8 mouse cellular contexts compared by ENCODE assay signal in genomic region chr1:69688118-69688517, GRCm38 (mm10). TPM values are rescaled to one million over a fixed set of nuclear protein-coding genes. Genes with fewer than 3 reads are reported as not detected.
DNase-seq lines count a peak whose midpoint lies in the region; ATAC-seq and TF ChIP-seq lines count a peak whose summit lies in the region.

No protein-coding gene starts in this region.

- H3K27ac ChIP-seq in layer of hippocampus, adult 2 months, result peak overlapping the region; percentile 83
- no peak overlapping the region for H3K27ac ChIP-seq in embryonic facial prominence, embryonic 11.5 days (replicated peaks; ENCODE audit: low read depth, low read length)
- no peak overlapping the region for H3K27ac ChIP-seq in hindbrain, embryonic 16.5 days (ENCODE audit: low read depth, low read length)

- no peaks in the 10 kb centered on the region for H3K36me3 ChIP-seq in embryonic facial prominence, embryonic 11.5 days (replicated peaks; ENCODE audit: control insufficient read depth, insufficient read depth, low read depth, low read length)
- H3K36me3 ChIP-seq in hindbrain, embryonic 16.5 days (ENCODE audit: control insufficient read depth, insufficient read depth, low read length), result no peaks in the 10 kb centered on the region
- H3K36me3 ChIP-seq in myocyte (ENCODE audit: control insufficient read depth, insufficient read depth), result no peaks in the 10 kb centered on the region

- no peaks in the 10 kb centered on the region for H3K4me1 ChIP-seq in embryonic facial prominence, embryonic 11.5 days (ENCODE audit: control insufficient read depth, insufficient read depth, low read length)
- no peaks in the 10 kb centered on the region; the same call in 1 of the 2 replicates for H3K4me1 ChIP-seq in hindbrain, embryonic 16.5 days (ENCODE audit: control insufficient read depth, insufficient read depth, low read depth, low read length)

- no peaks in the 10 kb centered on the region for H3K9me3 ChIP-seq in embryonic facial prominence, embryonic 11.5 days (replicated peaks; ENCODE audit: control insufficient read depth, low read length)
- no peaks in the 10 kb centered on the region for H3K9me3 ChIP-seq in hindbrain, embryonic 16.5 days (ENCODE audit: control insufficient read depth, low read length)

- no peaks in the 10 kb centered on the region for H3K79me2 ChIP-seq in myocyte (ENCODE audit: control insufficient read depth, insufficient read depth)

- H3K27me3 ChIP-seq in embryonic facial prominence, embryonic 11.5 days (ENCODE audit: control insufficient read depth, insufficient read depth, low read length), result no peaks in the 10 kb centered on the region
- H3K27me3 ChIP-seq in hindbrain, embryonic 16.5 days (replicated peaks; ENCODE audit: control insufficient read depth, insufficient read depth, low read length), result no peaks in the 10 kb centered on the region
- no peaks in the 10 kb centered on the region for H3K27me3 ChIP-seq in myocyte (ENCODE audit: control insufficient read depth, insufficient read depth, insufficient read length)

- no peak for TF ChIP-seq CTCF in layer of hippocampus, adult 2 months (conservative IDR thresholded peaks at IDR 0.05)

- H3K9ac ChIP-seq in embryonic facial prominence, embryonic 11.5 days (replicated peaks; ENCODE audit: low read length), result no peak overlapping the region
- no peak overlapping the region for H3K9ac ChIP-seq in hindbrain, embryonic 16.5 days (ENCODE audit: low read depth, low read length)

- no peak for TF ChIP-seq POLR2A in myocyte (IDR thresholded peaks at IDR 0.05; ENCODE audit: insufficient read length, low read depth)

- 12% methylated on average over 4 of the region's 4 CpGs for WGBS in embryonic facial prominence, embryonic 11.5 days
- WGBS in hindbrain, embryonic 16.5 days, result 7% methylated on average over 4 of the region's 4 CpGs

- H3K4me2 ChIP-seq in embryonic facial prominence, embryonic 11.5 days (ENCODE audit: low read depth, low read length), result no peak overlapping the region
- H3K4me2 ChIP-seq in hindbrain, embryonic 16.5 days (ENCODE audit: low read length), result peak overlapping the region; percentile 71
- H3K4me2 ChIP-seq in myocyte (ENCODE audit: low read depth), result peak overlapping the region; percentile 97

- no peak for ATAC-seq in embryonic facial prominence, embryonic 11.5 days (replicated peaks; ENCODE audit: insufficient number of reproducible peaks, low FRiP score, low TSS enrichment, low read depth)
- ATAC-seq in hindbrain, embryonic 16.5 days, result no peak

- DNase-seq in layer of hippocampus, adult 2 months (ENCODE audit: low spot score in 2 of 2), result peak in 1 of 2 experiments; percentile 16
- DNase-seq in layer of hippocampus, postnatal 14 days (ENCODE audit: low spot score in 2 of 2), result no peak
- DNase-seq in embryonic facial prominence, embryonic 11.5 days (ENCODE audit: low spot score), result peak; percentile 35
- no peak for DNase-seq in natural killer cell, adult 2 months (ENCODE audit: low spot score in 2 of 2)
- DNase-seq in urinary bladder, postnatal 14 days (ENCODE audit: low spot score), result no peak
- no peak for DNase-seq in adrenal gland, postnatal 25 days

- peak overlapping the region; percentile 48 for H3ac ChIP-seq in myocyte (ENCODE audit: control insufficient read depth, insufficient read length)

- H3K4me3 ChIP-seq in layer of hippocampus, adult 2 months, result peak overlapping the region; percentile 59
- peak overlapping the region; percentile 67 for H3K4me3 ChIP-seq in embryonic facial prominence, embryonic 11.5 days (ENCODE audit: low read depth, low read length)
- H3K4me3 ChIP-seq in hindbrain, embryonic 16.5 days (ENCODE audit: low read length), result peak overlapping the region; percentile 75
- peak overlapping the region; percentile 40 for H3K4me3 ChIP-seq in myocyte

TF ChIP-seq in myocyte, 11 proteins besides CTCF, POLR2A, EP300 and RAD21:
- no peak for TF ChIP-seq MAX (IDR thresholded peaks at IDR 0.05; ENCODE audit: low read depth)
- no peak for TF ChIP-seq E2F4 (IDR thresholded peaks at IDR 0.05; ENCODE audit: insufficient read depth)
- TF ChIP-seq POLR2AphosphoS2 (IDR thresholded peaks at IDR 0.05; ENCODE audit: insufficient read length, low read depth), result no peak
- TF ChIP-seq SRF (IDR thresholded peaks at IDR 0.05; ENCODE audit: control insufficient read depth, insufficient read length, low read depth), result no peak

RNA-seq across cellular contexts. Expression of gene Ikzf2, which starts 1.1 kb away (rescaled TPM):
- 10 to 100 TPM in 1 of 2 experiments, 1 to 10 TPM in 1; 9.2 to 10.5 TPM for total RNA-seq in layer of hippocampus, adult 2 months (2021)
- total RNA-seq in layer of hippocampus, postnatal 14 days (2021), result 10 to 100 TPM in 1 of 2 experiments, 1 to 10 TPM in 1; 7.0 to 10.4 TPM
- polyA plus RNA-seq in embryonic facial prominence, embryonic 11.5 days (2014; fragmentation: Nextera tagmentation; extraction: Ambion mirVana), result 5.0 and 5.3 TPM in 2 replicates
- polyA plus RNA-seq in hindbrain, embryonic 16.5 days (2015; fragmentation: Nextera tagmentation; extraction: Ambion mirVana), result 2.9 and 3.8 TPM in 2 replicates
- 0.44 TPM for polyA plus RNA-seq in myocyte (2012; fragmentation: generic; extraction: Trizol)
- 11.0 and 15.7 TPM in 2 replicates for total RNA-seq in adrenal gland, postnatal 25 days (2021)
